Mouse (Mus musculus): Measurements from ENCODE around the gene Thap7. TPM values are rescaled to one million over a fixed set of nuclear protein-coding genes. Genes with fewer than 3 reads are reported as not detected.
"Not testable (repeated sequence)": the region's sequence is repeated elsewhere in the genome, so short reads cannot be mapped to it uniquely, and the experiment has no call there.

Thap7 gene
- polyA plus RNA-seq, 1 experiment from 2014 or later: 61.7 TPM

- Histone ChIP-seq H3K9ac (replicated peaks) (no peak overlapping the region), H3K4me3 (replicated peaks) (no peak overlapping the region), H3K4me1 (replicated peaks) (peaks cover 27% of the 10 kb centered on the region), H3K9me3 (no peaks in the 10 kb centered on the region), H3K27ac (no peak overlapping the region), H3K27me3 (no peaks in the 10 kb centered on the region), H3K4me2 (replicated peaks) (no peak overlapping the region), H3K36me3 (peaks cover 63% of the 10 kb centered on the region)
- no peak for ATAC-seq
Observed at GRCm38 (mm10) chr16:17527606-17528005, 3.3 kb downstream of the Thap7 start.

- no peak overlapping the region for H3K27ac ChIP-seq
- no peak for ATAC-seq
- H3K9me3 ChIP-seq: no peaks in the 10 kb centered on the region
- no peaks in the 10 kb centered on the region for H3K27me3 ChIP-seq
- peaks cover 77% of the 10 kb centered on the region for H3K36me3 ChIP-seq
- WGBS: 94% methylated on average over 6 of the region's 6 CpGs
- H3K4me3 ChIP-seq (replicated peaks): no peak overlapping the region
- no peak overlapping the region for H3K4me2 ChIP-seq (replicated peaks)
- H3K9ac ChIP-seq (replicated peaks): no peak overlapping the region
- peaks cover 13% of the 10 kb centered on the region for H3K4me1 ChIP-seq (replicated peaks)
Observed at GRCm38 (mm10) chr16:17526223-17526622, 4.7 kb downstream of the Thap7 start.

- WGBS: 89% methylated on average over 3 of the region's 3 CpGs
- ATAC-seq: no peak
- no peaks in the 10 kb centered on the region for H3K9me3 ChIP-seq
Observed at GRCm38 (mm10) chr16:17525524-17525923, 5.4 kb downstream of the Thap7 start.

GRCm38 (mm10) chr16:17524156-17524555 is 6.8 kb downstream of the Thap7 start:
- H3K36me3 ChIP-seq: peaks cover 97% of the 10 kb centered on the region
- H3K9me3 ChIP-seq: no peaks in the 10 kb centered on the region
- no peak overlapping the region for H3K27ac ChIP-seq
- H3K4me2 ChIP-seq (replicated peaks): no peak overlapping the region
- peaks cover 3% of the 10 kb centered on the region; the same call in 1 of the 2 replicates for H3K4me1 ChIP-seq (replicated peaks)
- H3K9ac ChIP-seq (replicated peaks): no peak overlapping the region
- whole genome bisulfite sequencing: 94% methylated on average over 11 of the region's 11 CpGs
- no peak overlapping the region for H3K4me3 ChIP-seq (replicated peaks)
- no peak for ATAC-seq
- H3K27me3 ChIP-seq: no peaks in the 10 kb centered on the region

More at GRCm38 (mm10) chr16:17525524-17525923, 5.4 kb downstream of the Thap7 start:
- Histone ChIP-seq H3K4me1 (replicated peaks) (peaks cover 13% of the 10 kb centered on the region), H3K4me2 (replicated peaks) (no peak overlapping the region), H3K4me3 (replicated peaks) (no peak overlapping the region), H3K9ac (replicated peaks) (no peak overlapping the region), H3K36me3 (peaks cover 84% of the 10 kb centered on the region), H3K27ac (no peak overlapping the region), H3K27me3 (no peaks in the 10 kb centered on the region)

- no peak overlapping the region for H3K27ac ChIP-seq
- H3K4me1 ChIP-seq (replicated peaks): no peaks in the 10 kb centered on the region
- no peaks in the 10 kb centered on the region for H3K27me3 ChIP-seq
- H3K9ac ChIP-seq (replicated peaks): no peak overlapping the region
- H3K4me3 ChIP-seq (replicated peaks): no peak overlapping the region
- 97% methylated on average over 2 of the region's 2 CpGs for WGBS
- H3K9me3 ChIP-seq: no peaks in the 10 kb centered on the region
- no peak overlapping the region for H3K4me2 ChIP-seq (replicated peaks)
- ATAC-seq: no peak
- peaks cover 98% of the 10 kb centered on the region for H3K36me3 ChIP-seq
Observed at GRCm38 (mm10) chr16:17518910-17519309, 12.0 kb downstream of the Thap7 start.

- Histone ChIP-seq H3K9me3 (no peaks in the 10 kb centered on the region), H3K4me1 (replicated peaks) (peaks cover 23% of the 10 kb centered on the region), H3K36me3 (peaks cover 53% of the 10 kb centered on the region), H3K27ac (no peak overlapping the region), H3K4me2 (replicated peaks) (no peak overlapping the region), H3K27me3 (no peaks in the 10 kb centered on the region), H3K9ac (replicated peaks) (no peak overlapping the region), H3K4me3 (replicated peaks) (no peak overlapping the region)
- WGBS: 90% methylated on average over 4 of the region's 4 CpGs
- ATAC-seq: no peak
Observed at GRCm38 (mm10) chr16:17511431-17511830, 19.5 kb downstream of the Thap7 start.

GRCm38 (mm10) chr16:17510686-17511085 is 20.2 kb downstream of the Thap7 start:
- H3K4me1 ChIP-seq (replicated peaks): peaks cover 23% of the 10 kb centered on the region
- no peak overlapping the region for H3K9ac ChIP-seq (replicated peaks)
- no peak for ATAC-seq
- H3K9me3 ChIP-seq: no peaks in the 10 kb centered on the region
- H3K27me3 ChIP-seq: no peaks in the 10 kb centered on the region
- H3K4me3 ChIP-seq (replicated peaks): no peak overlapping the region
- no peak overlapping the region for H3K4me2 ChIP-seq (replicated peaks)
- WGBS: 88% methylated on average over 2 of the region's 2 CpGs
- no peak overlapping the region for H3K27ac ChIP-seq
- peaks cover 46% of the 10 kb centered on the region for H3K36me3 ChIP-seq

GRCm38 (mm10) chr16:17510143-17510542 is 20.8 kb downstream of the Thap7 start:
- WGBS: 98% methylated on average over 2 of the region's 2 CpGs
- H3K9me3 ChIP-seq: no peaks in the 10 kb centered on the region

GRCm38 (mm10) chr16:17509240-17509597 is 21.7 kb downstream of the Thap7 start:
- peak overlapping the region; percentile 87 for H3K4me2 ChIP-seq (replicated peaks)
- H3K27me3 ChIP-seq: no peaks in the 10 kb centered on the region
- H3K4me1 ChIP-seq (replicated peaks): peaks cover 23% of the 10 kb centered on the region
- peak overlapping the region; percentile 87 for H3K9ac ChIP-seq (replicated peaks)
- H3K4me3 ChIP-seq (replicated peaks): peak overlapping the region; percentile 80
- peak overlapping the region; percentile 93 for H3K27ac ChIP-seq
- ATAC-seq: no peak
- peaks cover 32% of the 10 kb centered on the region for H3K36me3 ChIP-seq
- 13% methylated on average over 9 of the region's 9 CpGs for WGBS
- no peaks in the 10 kb centered on the region for H3K9me3 ChIP-seq

More at GRCm38 (mm10) chr16:17510143-17510542, 20.8 kb downstream of the Thap7 start:
- ATAC-seq: no peak
- Histone ChIP-seq H3K27me3 (no peaks in the 10 kb centered on the region), H3K4me3 (replicated peaks) (peak overlapping the region; percentile 80), H3K4me1 (replicated peaks) (peaks cover 23% of the 10 kb centered on the region), H3K27ac (no peak overlapping the region), H3K36me3 (peaks cover 40% of the 10 kb centered on the region), H3K4me2 (replicated peaks) (peak overlapping the region; percentile 87), H3K9ac (replicated peaks) (peak overlapping the region; percentile 87)

GRCm38 (mm10) chr16:17508546-17509239 is 22.2 kb downstream of the Thap7 start, which contains the start of gene Lztr1:
Gene Lztr1, plus strand, starts transcription at chr16:17508688.
- H3K4me2 ChIP-seq (replicated peaks): peak within 1 kb of the TSS; percentile 87
- under 1% methylated on average over 50 of the region's 50 CpGs for WGBS
- H3K4me3 ChIP-seq (replicated peaks): peak within 1 kb of the TSS; percentile 80
- peak within 1 kb of the TSS; percentile 87 for H3K9ac ChIP-seq (replicated peaks)
- H3K27ac ChIP-seq: peak within 1 kb of the TSS; percentile 93
- ATAC-seq: peak; percentile 99
- peaks cover 27% of the 10 kb centered on the region for H3K36me3 ChIP-seq
- H3K27me3 ChIP-seq: no peaks in the 10 kb centered on the region
- no peaks in the 10 kb centered on the region for H3K9me3 ChIP-seq
- peaks cover 23% of the 10 kb centered on the region for H3K4me1 ChIP-seq (replicated peaks)

- not testable (repeated sequence) for H3K9me3 ChIP-seq, H3K27me3 ChIP-seq, ATAC-seq
- H3K27ac ChIP-seq: peak overlapping the region; percentile 93
- H3K36me3 ChIP-seq: peaks cover 20% of the 10 kb centered on the region
- 30% methylated on average over 3 of the region's 3 CpGs for WGBS
- H3K9ac ChIP-seq (replicated peaks): peak overlapping the region; percentile 87
- peak overlapping the region; percentile 87 for H3K4me2 ChIP-seq (replicated peaks)
- peak overlapping the region; percentile 80 for H3K4me3 ChIP-seq (replicated peaks)
- H3K4me1 ChIP-seq (replicated peaks): peaks cover 23% of the 10 kb centered on the region
Observed at GRCm38 (mm10) chr16:17508031-17508430, 22.9 kb downstream of the Thap7 start.

GRCm38 (mm10) chr16:17507018-17507552 is 23.9 kb downstream of the Thap7 start:
- peaks cover 23% of the 10 kb centered on the region for H3K4me1 ChIP-seq (replicated peaks)
- H3K27ac ChIP-seq: no peak overlapping the region
- no peak overlapping the region for H3K9ac ChIP-seq (replicated peaks)
- no peak for ATAC-seq
- 90% methylated on average over 5 of the region's 5 CpGs for WGBS
- no peak overlapping the region for H3K4me2 ChIP-seq (replicated peaks)
- no peaks in the 10 kb centered on the region for H3K9me3 ChIP-seq
- H3K4me3 ChIP-seq (replicated peaks): no peak overlapping the region
- H3K27me3 ChIP-seq: no peaks in the 10 kb centered on the region
- H3K36me3 ChIP-seq: peaks cover 11% of the 10 kb centered on the region
